Mouse (Mus musculus) 3T3-L1 (cell line): ENCODE results near the gene Pgghg.

Experiments
- DNase-seq: peaks from one replicate; pipeline ENCODE4 v3.0.0-alpha.2; 2015; ENCODE audit warnings: low read depth, low spot score

Pgghg gene

DNA sequence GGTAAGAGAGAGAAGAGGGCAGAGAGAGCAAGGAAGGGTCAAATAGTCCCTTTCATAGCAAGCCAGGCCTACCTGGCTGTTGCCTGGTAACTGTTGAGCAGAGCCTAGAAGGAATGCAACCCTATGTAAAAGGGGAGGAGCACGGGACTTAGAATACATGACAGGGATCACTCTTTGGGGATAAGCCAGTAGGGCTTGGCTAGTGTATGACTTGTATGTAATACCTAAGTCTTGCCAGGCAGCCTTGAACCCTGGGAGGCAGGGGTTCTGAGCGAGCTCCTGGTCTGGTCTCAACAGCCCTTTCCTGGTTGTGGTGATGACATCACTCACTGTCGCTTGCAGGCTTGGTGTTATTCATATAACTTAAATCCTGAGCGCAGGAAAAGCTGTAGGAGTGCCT is 47.8 kb downstream of the Pgghg start:
- DNase-seq = no peak

DNA sequence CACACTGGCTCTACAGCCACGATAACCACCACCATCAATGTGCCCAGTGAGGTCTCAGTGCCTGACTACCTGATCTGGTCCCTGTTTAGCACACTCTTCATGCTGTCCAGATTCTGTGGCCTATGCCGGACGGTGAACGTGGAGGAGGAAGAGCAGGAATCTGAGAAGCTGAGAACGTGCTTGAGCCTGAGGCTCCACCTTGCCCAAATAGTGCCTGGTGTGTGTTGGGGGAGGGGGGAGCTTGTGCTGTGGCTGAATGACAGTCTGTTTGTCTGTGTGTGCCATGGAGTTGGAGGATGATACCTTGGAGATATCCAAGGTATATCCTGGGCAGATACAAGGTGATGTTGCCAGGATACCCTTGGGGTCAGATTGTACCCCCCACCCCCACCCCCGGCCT is 49.0 kb downstream of the Pgghg start:
- DNase-seq = no peak

DNA sequence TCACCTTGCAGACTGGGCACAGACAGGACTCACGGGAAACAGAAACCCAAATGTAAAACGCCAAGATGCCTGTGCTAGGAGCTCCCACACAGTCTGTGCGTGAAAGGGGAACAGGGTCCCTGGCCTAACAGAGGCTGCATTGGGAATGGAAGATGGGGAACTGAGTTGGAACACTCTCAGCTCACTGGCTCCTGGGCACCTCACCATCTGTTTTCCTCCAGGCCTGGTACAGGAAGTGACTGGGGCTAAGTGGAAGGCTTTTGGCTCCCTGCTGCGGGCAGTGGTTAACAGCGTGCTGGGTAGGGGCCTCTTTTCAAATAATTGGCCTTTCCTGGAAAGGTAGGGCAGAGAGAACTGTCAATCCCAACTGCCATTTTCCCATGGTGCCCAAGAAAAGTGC is 49.4 kb downstream of the Pgghg start:
- DNase-seq = no peak

DNA sequence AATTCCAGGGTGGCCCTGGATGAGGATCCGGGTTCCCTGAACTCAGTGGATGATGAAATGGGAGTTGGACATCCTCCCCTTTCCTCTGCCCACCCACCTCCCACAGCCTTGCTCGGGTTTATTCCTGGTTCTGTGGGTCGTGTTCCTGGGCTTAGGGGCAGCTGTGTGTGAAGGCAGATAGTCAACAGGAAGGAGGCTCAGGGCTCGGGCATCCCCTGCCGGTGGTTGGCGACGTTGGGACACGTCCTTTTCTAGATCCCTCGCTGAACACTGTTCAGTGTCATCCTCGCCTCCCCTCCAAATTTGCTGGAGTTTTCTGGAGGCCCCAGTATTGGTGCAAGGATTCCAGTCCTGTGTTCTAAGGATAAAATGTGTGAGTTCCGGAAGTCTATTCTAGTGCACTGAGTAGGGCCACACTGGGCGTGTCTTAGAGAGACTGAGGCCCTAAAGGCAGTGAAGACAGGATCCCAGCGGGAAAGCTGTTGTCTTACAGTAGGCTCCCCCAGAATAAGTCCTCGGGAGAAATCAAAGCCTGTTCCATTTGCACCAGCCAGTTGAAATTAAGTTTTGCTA is 50.0 kb downstream of the Pgghg start:
- no peak for DNase-seq
